Mouse (Mus musculus) midbrain, embryonic 16.5 days (tissue): Measurements from ENCODE around the gene Diexf. TPM values are rescaled to one million over a fixed set of nuclear protein-coding genes. Genes with fewer than 3 reads are reported as not detected.

ENCODE experiments used
- ATAC-seq: fragments of 200-750 bp; cut with Nextera tagmentation; 2 replicates; pipeline ENCODE4 v1.8.0; 2017; ENCODE audit warnings: moderate TSS enrichment
- H3K27ac ChIP-seq: fragments of 300-500 bp; sonication (generic); 2 replicates; pipeline ENCODE4 v1.5.1; 2014; ENCODE audit warnings: mild to moderate bottlenecking, low read length, mixed read lengths
- H3K27me3 ChIP-seq: fragments of 300-500 bp; sonication (generic); 2 replicates; pipeline ENCODE4 v1.6.1; 2014; ENCODE audit warnings: low read depth, low read length, mixed read lengths; ENCODE audit not compliant: control insufficient read depth, insufficient read depth
- H3K36me3 ChIP-seq: fragments of 300-500 bp; sonication (generic); 2 replicates; pipeline ENCODE4 v1.6.1; 2014; ENCODE audit warnings: mild to moderate bottlenecking, low read length, moderate library complexity, mixed read lengths; ENCODE audit not compliant: control insufficient read depth, insufficient read depth
- H3K4me1 ChIP-seq: fragments of 300-500 bp; sonication (generic); 2 replicates; pipeline ENCODE4 v1.6.1; 2014; ENCODE audit warnings: mild to moderate bottlenecking, low read length, mixed read lengths; ENCODE audit not compliant: control insufficient read depth, insufficient read depth
- H3K4me2 ChIP-seq: fragments of 300-500 bp; sonication (generic); 2 replicates; pipeline ENCODE4 v1.6.1; 2014; ENCODE audit warnings: mild to moderate bottlenecking, low read length, mixed read lengths
- H3K4me3 ChIP-seq: fragments of 300-500 bp; sonication (generic); 2 replicates; pipeline ENCODE4 v1.5.1; 2014; ENCODE audit warnings: low read depth, mild to moderate bottlenecking, low read length, moderate library complexity, mixed read lengths
- H3K9ac ChIP-seq: fragments of 300-500 bp; sonication (generic); 2 replicates; pipeline ENCODE4 v1.6.1; 2014; ENCODE audit warnings: low read depth, low read length, mixed read lengths
- H3K9me3 ChIP-seq: fragments of 300-500 bp; sonication (generic); replicated peaks from 2 replicates; pipeline ENCODE4 v1.6.1; 2014; ENCODE audit warnings: mild to moderate bottlenecking, low read length, mixed read lengths; ENCODE audit not compliant: control insufficient read depth, poor library complexity, severe bottlenecking
- WGBS: fragments of 180-500 bp; shearing (Covaris S2); extraction: QIAGEN DNeasy Blood & Tissue Kit; methylation state at CpG from one replicate; pipeline ENCODE4 v1.1.7; 2014; 5-methylcytosine and 5-hydroxymethylcytosine counted together
- polyA plus RNA-seq: library from polyadenylated mRNA; unstranded; fragments of >200 nt; fragmentation: Nextera tagmentation; extraction: Ambion mirVana; gene quantifications from 2 replicates; pipeline ENCODE4 v1.2.1, GENCODE M21; 2015

The Diexf gene
- polyA plus RNA-seq, 1 experiment from 2014 or later, result 8.9 TPM

GRCm38 (mm10) chr1:193130839-193131238, 767 bp upstream of the Diexf start:
- H3K9me3 ChIP-seq, result no peaks in the 10 kb centered on the region
- H3K36me3 ChIP-seq, result peaks cover 4% of the 10 kb centered on the region; the same call in 1 of the 2 replicates
- ATAC-seq, result peak; percentile 22; the same call in 1 of the 2 replicates
- H3K4me1 ChIP-seq, result peaks cover 14% of the 10 kb centered on the region
- H3K4me3 ChIP-seq, result peak overlapping the region; percentile 67
- peak overlapping the region; percentile 82 for H3K27ac ChIP-seq
- peak overlapping the region; percentile 68 for H3K9ac ChIP-seq
- no peaks in the 10 kb centered on the region for H3K27me3 ChIP-seq
- WGBS, result 87% methylated on average over 8 of the region's 8 CpGs
- peak overlapping the region; percentile 62 for H3K4me2 ChIP-seq

DNA sequence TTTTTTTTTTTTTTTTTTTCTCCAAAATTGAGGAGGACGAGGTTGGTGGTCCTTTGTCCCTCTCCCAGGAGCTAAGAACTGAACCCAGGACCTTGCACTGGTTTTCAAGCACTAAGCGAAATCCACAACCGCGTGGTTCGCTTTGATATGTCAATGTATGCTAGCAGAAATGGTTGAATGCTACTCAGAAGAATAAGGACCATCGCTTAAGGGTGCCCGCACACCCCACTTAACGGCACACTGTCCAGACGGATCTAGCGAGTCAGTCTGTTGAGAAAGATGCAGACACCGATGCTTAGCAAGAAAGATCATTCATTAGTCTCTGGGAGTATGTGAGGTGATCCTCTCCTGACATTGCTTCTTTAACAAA, 369 bp upstream of the Diexf start:
- H3K27ac ChIP-seq, result peak overlapping the region; percentile 82
- peak overlapping the region; percentile 67 for H3K4me3 ChIP-seq
- peak overlapping the region; percentile 62 for H3K4me2 ChIP-seq
- H3K9me3 ChIP-seq, result no peaks in the 10 kb centered on the region
- H3K4me1 ChIP-seq, result peaks cover 14% of the 10 kb centered on the region
- H3K36me3 ChIP-seq, result peaks cover 4% of the 10 kb centered on the region; the same call in 1 of the 2 replicates
- ATAC-seq, result peak; percentile 69; the same call in 1 of the 2 replicates
- peak overlapping the region; percentile 68 for H3K9ac ChIP-seq
- no peaks in the 10 kb centered on the region for H3K27me3 ChIP-seq
- WGBS, result 24% methylated on average over 11 of the region's 11 CpGs

DNA sequence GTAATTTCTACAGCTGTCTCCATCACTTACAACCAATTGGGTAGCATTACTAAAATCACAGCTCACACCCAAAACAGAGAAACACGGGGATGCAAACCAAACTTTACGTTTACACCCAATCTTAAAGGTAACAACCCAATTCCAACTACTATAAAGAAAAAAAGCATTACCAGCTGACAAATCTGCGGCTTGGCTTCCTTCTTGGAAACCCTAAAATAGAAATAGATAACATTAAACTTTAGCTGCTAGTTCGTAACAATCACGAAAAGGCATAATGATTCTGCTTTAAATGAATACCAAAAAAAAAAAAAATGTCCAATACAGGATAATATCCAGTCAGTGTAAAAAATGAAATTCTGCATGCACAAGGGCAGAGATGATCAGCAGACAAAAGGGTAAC, 751 bp downstream of the Diexf start:
- WGBS, result 25% methylated on average over 5 of the region's 5 CpGs
- H3K4me2 ChIP-seq, result peak overlapping the region; percentile 70
- H3K27me3 ChIP-seq, result no peaks in the 10 kb centered on the region
- peak overlapping the region; percentile 67 for H3K4me3 ChIP-seq
- H3K9ac ChIP-seq, result peak overlapping the region; percentile 66
- H3K4me1 ChIP-seq, result peaks cover 14% of the 10 kb centered on the region
- no peak for ATAC-seq
- no peaks in the 10 kb centered on the region for H3K9me3 ChIP-seq
- no peak overlapping the region for H3K27ac ChIP-seq
- peaks cover 4% of the 10 kb centered on the region; the same call in 1 of the 2 replicates for H3K36me3 ChIP-seq

DNA sequence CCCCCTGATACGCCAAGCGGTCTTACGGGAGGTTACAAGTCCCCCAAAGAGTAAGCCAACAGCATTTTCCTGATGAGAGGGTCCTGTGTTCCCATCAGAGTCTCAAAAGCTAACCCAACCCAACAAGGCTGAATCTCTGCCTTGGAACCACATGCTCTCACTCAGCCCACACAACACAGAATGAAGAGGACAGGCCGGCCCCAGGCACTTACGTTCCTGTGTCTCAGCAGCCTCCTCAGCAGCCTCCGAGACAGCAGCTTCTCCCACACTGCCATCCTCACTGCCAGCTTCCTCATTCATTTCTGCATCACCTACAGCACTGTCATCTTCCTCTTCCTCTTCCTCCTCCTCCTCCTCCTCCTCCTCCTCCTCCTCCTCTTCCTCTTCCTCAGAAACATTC, 2.0 kb downstream of the Diexf start:
- H3K4me1 ChIP-seq, result peaks cover 14% of the 10 kb centered on the region
- H3K4me2 ChIP-seq, result no peak overlapping the region
- H3K27ac ChIP-seq, result no peak overlapping the region
- H3K4me3 ChIP-seq, result no peak overlapping the region
- 94% methylated on average over 6 of the region's 6 CpGs for WGBS
- H3K27me3 ChIP-seq, result no peaks in the 10 kb centered on the region
- no peak for ATAC-seq
- peaks cover 12% of the 10 kb centered on the region for H3K36me3 ChIP-seq
- H3K9ac ChIP-seq, result no peak overlapping the region
- no peaks in the 10 kb centered on the region for H3K9me3 ChIP-seq

- no peak overlapping the region for H3K9ac ChIP-seq
- H3K4me2 ChIP-seq, result no peak overlapping the region
- peaks cover 14% of the 10 kb centered on the region for H3K4me1 ChIP-seq
- H3K36me3 ChIP-seq, result peaks cover 32% of the 10 kb centered on the region
- H3K27me3 ChIP-seq, result no peaks in the 10 kb centered on the region
- no peaks in the 10 kb centered on the region for H3K9me3 ChIP-seq
- no peak overlapping the region for H3K4me3 ChIP-seq
- H3K27ac ChIP-seq, result no peak overlapping the region
- WGBS, result 74% methylated on average over 4 of the region's 4 CpGs
- ATAC-seq, result no peak
Observed at GRCm38 (mm10) chr1:193125835-193126234, 4.2 kb downstream of the Diexf start.

DNA sequence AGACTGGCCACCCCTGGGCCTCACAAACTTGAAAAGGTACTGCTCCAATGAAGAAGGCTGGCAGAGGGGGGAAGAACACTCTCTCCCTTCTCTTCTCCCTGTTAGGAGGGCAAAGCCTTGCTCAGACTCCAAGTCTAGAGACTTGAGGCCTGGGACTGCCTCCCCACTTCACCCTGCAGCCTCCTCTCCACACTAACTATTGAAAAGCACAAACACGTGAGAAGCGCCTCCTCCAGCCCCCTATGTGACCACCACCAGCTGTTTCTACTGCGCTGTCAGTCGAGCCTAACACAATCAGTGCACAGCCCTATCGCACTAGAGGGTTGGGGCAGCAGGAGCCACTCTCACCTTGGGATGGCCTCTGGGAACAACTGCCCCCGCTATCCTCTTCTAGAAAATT, 6.8 kb downstream of the Diexf start:
- Histone ChIP-seq H3K4me2 (no peak overlapping the region), H3K27me3 (no peaks in the 10 kb centered on the region), H3K4me1 (0 out of 2 replicates have a peak, but pooled peaks cover 3% of the 10 kb centered on the region), H3K36me3 (peaks cover 48% of the 10 kb centered on the region), H3K9ac (no peak overlapping the region), H3K4me3 (no peak overlapping the region), H3K27ac (no peak overlapping the region), H3K9me3 (no peaks in the 10 kb centered on the region)
- WGBS, result 99% methylated on average over 6 of the region's 6 CpGs
- ATAC-seq, result no peak

DNA sequence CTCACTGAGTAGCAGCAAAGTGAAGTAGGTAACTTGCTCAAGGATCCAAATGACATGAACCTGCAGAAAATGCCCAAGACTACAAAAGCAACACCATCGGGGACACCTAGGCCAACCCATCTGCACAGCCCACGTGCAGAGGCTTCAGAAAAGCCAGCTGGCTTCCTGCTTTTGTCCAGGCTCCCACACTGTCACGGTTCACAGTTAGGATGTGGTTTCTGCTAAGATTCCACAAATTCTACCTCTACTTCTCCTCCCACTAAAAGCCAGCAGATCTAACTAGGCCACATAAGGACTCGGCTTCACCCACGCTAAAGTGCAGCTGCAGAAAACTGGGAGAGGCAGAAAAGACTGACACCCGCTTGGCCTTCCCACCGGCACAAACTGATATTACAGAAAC, 7.3 kb downstream of the Diexf start:
- 94% methylated on average over 7 of the region's 7 CpGs for WGBS
- Histone ChIP-seq H3K27ac (no peak overlapping the region), H3K4me2 (no peak overlapping the region), H3K4me1 (no peaks in the 10 kb centered on the region), H3K9me3 (no peaks in the 10 kb centered on the region), H3K36me3 (peaks cover 53% of the 10 kb centered on the region), H3K27me3 (no peaks in the 10 kb centered on the region), H3K9ac (no peak overlapping the region), H3K4me3 (no peak overlapping the region)
- no peak for ATAC-seq

DNA sequence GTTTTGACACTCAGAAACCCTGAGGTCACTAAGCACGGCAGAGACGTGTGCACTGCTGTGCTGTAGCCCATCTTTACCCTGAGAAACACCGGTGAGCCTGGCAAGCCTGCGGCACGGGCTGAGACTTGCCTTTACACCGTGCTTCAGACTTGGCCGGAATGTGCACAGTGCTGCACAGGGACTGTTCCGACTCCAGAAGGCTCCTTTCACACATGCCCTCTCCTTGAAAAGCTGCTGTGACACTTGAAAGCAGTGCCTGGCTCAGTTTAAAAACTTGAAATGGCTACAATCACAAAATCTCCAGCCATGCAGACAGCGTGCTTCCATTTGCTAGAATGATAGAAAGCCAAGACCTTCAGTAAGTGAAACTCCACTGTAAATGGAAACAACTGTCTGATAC, 18.0 kb downstream of the Diexf start:
- ATAC-seq, result no peak
- Histone ChIP-seq H3K4me3 (no peak overlapping the region), H3K27me3 (no peaks in the 10 kb centered on the region), H3K4me1 (no peaks in the 10 kb centered on the region), H3K27ac (no peak overlapping the region), H3K9ac (no peak overlapping the region), H3K36me3 (peaks cover 61% of the 10 kb centered on the region), H3K4me2 (no peak overlapping the region), H3K9me3 (no peaks in the 10 kb centered on the region)
- WGBS, result 95% methylated on average over 9 of the region's 9 CpGs

- H3K27ac ChIP-seq, result no peak overlapping the region
- H3K4me3 ChIP-seq, result no peak overlapping the region
- H3K27me3 ChIP-seq, result no peaks in the 10 kb centered on the region
- peaks cover 7% of the 10 kb centered on the region for H3K36me3 ChIP-seq
- WGBS, result 85% methylated on average over 3 of the region's 3 CpGs
- no peaks in the 10 kb centered on the region for H3K4me1 ChIP-seq
- ATAC-seq, result no peak
- H3K9me3 ChIP-seq, result no peaks in the 10 kb centered on the region
- no peak overlapping the region for H3K9ac ChIP-seq
- H3K4me2 ChIP-seq, result no peak overlapping the region
Observed at GRCm38 (mm10) chr1:193102996-193103395, 27.1 kb downstream of the Diexf start.
